Mouse (Mus musculus) urinary bladder, adult 2 months (tissue): ENCODE results near the gene Impg1. TPM values are rescaled to one million over a fixed set of nuclear protein-coding genes. Genes with fewer than 3 reads are reported as not detected.

ENCODE experiments used
- DNase-seq: peaks from one replicate; pipeline ENCODE4 v3.0.0; 2022; ENCODE audit warnings: low spot score
- polyA plus RNA-seq: library from polyadenylated mRNA; depleted of rRNA; stranded (reverse); fragments of >200 nt; gene quantifications from 2 replicates; pipeline ENCODE4 v1.2.3, GENCODE M21; 2012

The Impg1 gene
- polyA plus RNA-seq, 1 experiment = not detected

GRCm38 (mm10) chr9:80282426-80282825 is 182.9 kb downstream of the Impg1 start:
- no peak for DNase-seq

GRCm38 (mm10) chr9:80280724-80281123 is 184.6 kb downstream of the Impg1 start:
- no peak for DNase-seq

- DNase-seq = no peak
Observed at GRCm38 (mm10) chr9:80277770-80278169, 187.5 kb downstream of the Impg1 start.

GRCm38 (mm10) chr9:80277157-80277556 is 188.1 kb downstream of the Impg1 start:
- DNase-seq = no peak

GRCm38 (mm10) chr9:80275772-80276134 is 189.5 kb downstream of the Impg1 start:
- DNase-seq = no peak

- DNase-seq = no peak
Observed at GRCm38 (mm10) chr9:80275053-80275771, 190.1 kb downstream of the Impg1 start.

- DNase-seq = no peak
Observed at GRCm38 (mm10) chr9:80272951-80273350, 192.3 kb downstream of the Impg1 start.

GRCm38 (mm10) chr9:80269596-80269995 is 195.7 kb downstream of the Impg1 start:
- DNase-seq = no peak

- no peak for DNase-seq
Observed at GRCm38 (mm10) chr9:80266507-80266906, 198.8 kb downstream of the Impg1 start.

- no peak for DNase-seq
Observed at GRCm38 (mm10) chr9:80266086-80266485, 199.2 kb downstream of the Impg1 start.
